ENCODE assay signal across 35 mouse cellular contexts in the genomic region with DNA sequence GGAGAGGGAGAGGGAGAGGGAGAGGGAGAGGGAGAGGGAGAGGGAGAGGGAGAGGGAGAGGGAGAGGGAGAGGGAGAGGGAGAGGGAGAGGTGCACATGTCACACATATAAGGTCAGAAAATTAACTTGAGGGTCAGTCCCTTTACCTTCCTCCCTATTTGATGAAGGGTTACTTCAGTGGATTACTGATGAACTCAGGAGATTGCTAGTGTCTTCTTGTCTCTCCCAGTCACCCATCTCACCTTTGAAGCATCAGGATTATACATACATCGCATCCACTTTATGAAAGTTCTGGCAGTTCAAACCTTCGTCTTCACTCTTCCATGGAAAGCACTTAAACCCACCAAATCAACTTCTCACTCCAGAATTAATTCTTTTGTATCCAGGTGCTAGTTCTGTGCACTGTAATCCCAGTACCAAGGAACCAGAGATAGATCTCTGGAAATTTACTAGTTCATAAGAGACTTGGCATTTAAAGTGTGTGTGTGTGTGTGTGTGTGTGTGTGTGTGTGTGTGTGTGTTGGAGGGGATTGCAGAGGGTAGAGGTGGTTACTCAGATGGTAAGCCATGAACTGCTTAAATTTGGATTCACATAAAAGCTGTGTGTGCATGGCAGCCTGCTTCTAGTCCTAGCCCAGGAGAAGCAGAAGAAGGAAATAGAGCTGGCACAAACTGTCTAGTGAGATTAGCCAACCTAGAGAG. TPM values are rescaled to one million over a fixed set of nuclear protein-coding genes. Genes with fewer than 3 reads are reported as not detected.
"Had no signal": no experiment of that assay in that cellular context is flagged by ENCODE, and none has a peak within 500 bp of the region (broad histone marks: within the 10 kb centered on the region; RNA-seq: fewer than 3 reads in every experiment).

No protein-coding gene starts in this region.

- H3K27me3 ChIP-seq: limb, embryonic 12.5 days; limb, embryonic 13.5 days; limb, embryonic 15.5 days; liver, embryonic 12.5 days; liver, embryonic 13.5 days; liver, embryonic 15.5 days; lung, embryonic 15.5 days; megakaryocyte, embryonic 14.5 days; midbrain, embryonic 12.5 days; midbrain, embryonic 13.5 days; midbrain, embryonic 15.5 days had no signal

- H3K4me3 ChIP-seq: limb, embryonic 10.5 days; limb, embryonic 12.5 days; limb, embryonic 13.5 days; limb, embryonic 15.5 days; liver, embryonic 12.5 days; liver, embryonic 13.5 days; liver, embryonic 15.5 days; lung, embryonic 15.5 days; megakaryocyte, embryonic 14.5 days; midbrain, embryonic 10.5 days; midbrain, embryonic 12.5 days; midbrain, embryonic 13.5 days; midbrain, embryonic 15.5 days; myocyte had no signal

- DNase-seq: left cerebral cortex, postnatal 4 days; liver; liver, embryonic 13.5 days; liver, postnatal 0 days; lung, adult 18-20 months; lung, adult 2 months; lung, embryonic 14.5 days; lung, postnatal 10 days; lung, postnatal 14 days; lung, postnatal 36 days; lung, postnatal 4 days; midbrain, embryonic 14.5 days had no signal

- H3K27ac ChIP-seq: limb, embryonic 10.5 days; limb, embryonic 12.5 days; limb, embryonic 13.5 days; limb, embryonic 15.5 days; liver, embryonic 12.5 days; liver, embryonic 13.5 days; liver, embryonic 14.5 days; liver, embryonic 15.5 days; lung, embryonic 15.5 days; macrophage; midbrain, embryonic 10.5 days; midbrain, embryonic 12.5 days; midbrain, embryonic 13.5 days; midbrain, embryonic 15.5 days had no signal

- H3K9ac ChIP-seq: limb, embryonic 12.5 days; limb, embryonic 13.5 days; limb, embryonic 15.5 days; liver, embryonic 12.5 days; liver, embryonic 13.5 days; liver, embryonic 14.5 days; liver, embryonic 15.5 days; liver, postnatal 0 days; lung, embryonic 14.5 days; lung, embryonic 15.5 days; midbrain, embryonic 12.5 days; midbrain, embryonic 13.5 days; midbrain, embryonic 15.5 days had no signal

- ATAC-seq: liver, embryonic 12.5 days; liver, postnatal 0 days; lung, postnatal 0 days; midbrain, embryonic 13.5 days; midbrain, embryonic 15.5 days; midbrain, embryonic 16.5 days had no signal

- H3K4me1 ChIP-seq: limb, embryonic 10.5 days; limb, embryonic 12.5 days; limb, embryonic 13.5 days; limb, embryonic 15.5 days; liver, embryonic 12.5 days; liver, embryonic 13.5 days; liver, embryonic 15.5 days; lung, embryonic 15.5 days; megakaryocyte, embryonic 14.5 days; midbrain, embryonic 10.5 days; midbrain, embryonic 12.5 days; midbrain, embryonic 13.5 days; midbrain, embryonic 15.5 days had no signal

- H3K4me2 ChIP-seq: limb, embryonic 12.5 days; limb, embryonic 13.5 days; limb, embryonic 15.5 days; liver, embryonic 11.5 days; liver, embryonic 12.5 days; liver, embryonic 13.5 days; liver, embryonic 15.5 days; lung, embryonic 14.5 days; lung, embryonic 15.5 days; midbrain, embryonic 11.5 days; midbrain, embryonic 12.5 days; midbrain, embryonic 13.5 days; midbrain, embryonic 15.5 days had no signal

- H3K36me3 ChIP-seq: limb, embryonic 10.5 days; limb, embryonic 12.5 days; limb, embryonic 13.5 days; limb, embryonic 15.5 days; liver, embryonic 12.5 days; liver, embryonic 13.5 days; liver, embryonic 15.5 days; lung, embryonic 15.5 days; midbrain, embryonic 10.5 days; midbrain, embryonic 12.5 days; midbrain, embryonic 13.5 days; midbrain, embryonic 15.5 days had no signal

- H3K9me3 ChIP-seq: limb, embryonic 10.5 days; limb, embryonic 12.5 days; limb, embryonic 13.5 days; limb, embryonic 15.5 days; liver, embryonic 12.5 days; liver, embryonic 13.5 days; liver, embryonic 15.5 days; lung, embryonic 15.5 days; midbrain, embryonic 10.5 days; midbrain, embryonic 12.5 days; midbrain, embryonic 13.5 days; midbrain, embryonic 15.5 days had no signal

RNA-seq across cellular contexts. Expression of a gene that starts 19.5 kb away (rescaled TPM):
- total RNA-seq: megakaryocyte progenitor cell, adult 5-6 weeks; megakaryocyte, adult 5-6 weeks; megakaryocyte-erythroid progenitor cell, adult 5-6 weeks; monocyte, adult 5-6 weeks had no signal
- polyA plus RNA-seq: lung, adult 2 months; macrophage had no signal
